Mouse (Mus musculus) retina, adult 2 months (tissue): ENCODE results near the gene Arl8a.

Source experiments
- DNase-seq: peaks from one replicate; pipeline ENCODE4 v3.0.0-alpha.2; 2012; ENCODE audit warnings: low read depth, low spot score

Arl8a gene

GRCm38 (mm10) chr1:135199014-135199819 is 52.6 kb downstream of the Arl8a start:
- DNase-seq = no peak

- no peak for DNase-seq
Measured at GRCm38 (mm10) chr1:135200400-135200799, 53.8 kb downstream of the Arl8a start.

GRCm38 (mm10) chr1:135204196-135205126 is 57.8 kb downstream of the Arl8a start:
- no peak for DNase-seq

- no peak for DNase-seq
Measured at GRCm38 (mm10) chr1:135205257-135205656, 58.6 kb downstream of the Arl8a start.
